Mouse (Mus musculus): ENCODE data around the gene Osgep.

DNA sequence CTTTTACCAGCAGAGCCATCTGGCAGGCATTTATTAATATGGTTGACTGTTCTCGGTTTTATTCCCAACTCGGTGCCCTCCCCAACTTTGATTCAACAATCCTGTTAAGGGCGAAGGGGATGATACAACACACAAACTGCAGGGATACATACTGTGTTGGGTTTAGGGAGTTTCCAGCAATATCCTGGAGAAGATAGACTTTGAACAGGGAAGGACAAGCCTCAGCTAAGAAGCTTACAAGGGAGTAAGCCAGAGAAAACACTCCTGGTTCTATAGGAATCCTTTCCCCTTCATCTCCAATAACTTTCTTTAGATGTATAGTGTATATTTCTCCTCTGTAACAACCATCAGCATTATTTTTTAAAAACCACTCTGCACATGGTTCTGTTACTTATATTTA, 49.5 kb downstream of the Osgep start:
- no peak for TF ChIP-seq GATA1 (IDR thresholded peaks at IDR 0.05; ENCODE audit: low read length)
- no peak for TF ChIP-seq TAL1 (IDR thresholded peaks at IDR 0.05; ENCODE audit: low read length)
